Mouse (Mus musculus): ENCODE data around the gene Zfp583.

GRCm38 (mm10) chr7:6367185-6367584 is 36.1 kb upstream of the Zfp583 start:
- TF ChIP-seq CTCF (IDR thresholded peaks at IDR 0.05; ENCODE audit: low read depth, low read length): no peak
- no peak for TF ChIP-seq POLR2A (IDR thresholded peaks at IDR 0.05; ENCODE audit: extremely low read depth, insufficient read depth, low read length)
